Mouse (Mus musculus) liver, embryonic 14.5 days (tissue): Measurements from ENCODE around the gene Rgs2.

Experiments
- CTCF ChIP-seq: IDR thresholded peaks from 2 replicates; pipeline ENCODE4 v1.5.1; 2016; ENCODE audit warnings: antibody characterized with exemption, low read depth, control low read depth
- EP300 ChIP-seq: IDR thresholded peaks from 2 replicates; pipeline ENCODE4 v1.6.1; 2016; ENCODE audit warnings: antibody characterized with exemption, low read depth

DNA sequence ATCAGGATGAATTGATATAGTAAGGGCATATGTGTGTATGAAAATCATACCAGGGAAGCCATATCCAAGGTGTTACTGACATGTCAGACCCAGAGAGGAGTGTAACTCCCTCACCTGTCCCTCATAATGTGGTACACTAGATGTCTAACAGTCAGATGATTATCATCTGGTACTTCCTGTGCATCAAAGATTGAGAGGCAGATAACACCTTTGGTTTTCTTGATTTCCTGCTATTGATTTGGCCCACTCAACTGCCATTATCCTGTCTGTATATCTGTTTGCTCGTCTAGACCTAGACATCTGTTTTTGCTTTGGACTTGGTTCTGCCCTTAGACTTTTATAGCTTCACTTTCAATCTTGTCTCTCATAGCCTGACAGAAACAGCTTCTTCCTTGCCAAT, 29.5 kb upstream of the Rgs2 start:
- no peak for TF ChIP-seq EP300
- no peak for TF ChIP-seq CTCF
